Mouse (Mus musculus) forebrain, embryonic 14.5 days (tissue): ENCODE measurements around the gene March5. TPM values are rescaled to one million over a fixed set of nuclear protein-coding genes. Genes with fewer than 3 reads are reported as not detected.

Experiments used
- ATAC-seq: fragments of 200-750 bp; cut with Nextera tagmentation; 2 replicates; pipeline ENCODE4 v1.8.0; 2017; ENCODE audit warnings: mild to moderate bottlenecking, moderate library complexity
- DNase-seq: peaks from one replicate; pipeline ENCODE4 v3.0.0-alpha.2; 2015; ENCODE audit warnings: low spot score
- H3K27ac ChIP-seq: fragments of 300-500 bp; sonication (generic); 2 replicates; pipeline ENCODE4 v1.5.1; 2014; ENCODE audit warnings: low read depth, mild to moderate bottlenecking, control low read depth, low read length, moderate library complexity
- H3K27me3 ChIP-seq: fragments of 300-500 bp; sonication (generic); replicated peaks from 2 replicates; pipeline ENCODE4 v1.6.1; 2014; ENCODE audit warnings: low read length, control low read depth, mixed read lengths; ENCODE audit not compliant: control insufficient read depth, insufficient read depth
- H3K36me3 ChIP-seq: fragments of 300-500 bp; sonication (generic); 2 replicates; pipeline ENCODE4 v1.6.1; 2014; ENCODE audit warnings: low read length, control low read depth; ENCODE audit not compliant: control insufficient read depth, insufficient read depth
- H3K4me1 ChIP-seq: fragments of 300-500 bp; sonication (generic); 2 replicates; pipeline ENCODE4 v1.6.1; 2014; ENCODE audit warnings: antibody characterized with exemption, low read length, control low read depth; ENCODE audit not compliant: control insufficient read depth, insufficient read depth
- H3K4me2 ChIP-seq: fragments of 300-500 bp; sonication (generic); 2 replicates; pipeline ENCODE4 v1.6.1; 2014; ENCODE audit warnings: mild to moderate bottlenecking, control low read depth, low read length
- H3K4me3 ChIP-seq: fragments of 300-500 bp; sonication (generic); 2 replicates; pipeline ENCODE4 v1.5.1; 2014; ENCODE audit warnings: low read depth, low read length, control low read depth
- H3K9ac ChIP-seq: fragments of 300-500 bp; sonication (generic); 2 replicates; pipeline ENCODE4 v1.6.1; 2014; ENCODE audit warnings: mild to moderate bottlenecking, low read length, control low read depth, moderate library complexity
- H3K9me3 ChIP-seq: fragments of 300-500 bp; sonication (generic); replicated peaks from 2 replicates; pipeline ENCODE4 v1.6.1; 2016; ENCODE audit warnings: low read length, control low read depth, mixed read lengths; ENCODE audit not compliant: control insufficient read depth
- whole genome bisulfite sequencing: fragments of 180-500 bp; shearing (Covaris S2); extraction: QIAGEN DNeasy Blood & Tissue Kit; methylation state at CpG from one replicate; pipeline ENCODE4 v1.1.7; 2014; 5-methylcytosine and 5-hydroxymethylcytosine counted together
- polyA plus RNA-seq: library from polyadenylated mRNA; unstranded; fragments of >200 nt; fragmentation: Nextera tagmentation; extraction: Ambion mirVana; gene quantifications from 2 replicates; pipeline ENCODE4 v1.2.1, GENCODE M21; 2014

March5 gene
- polyA plus RNA-seq, 1 experiment from 2014 or later = 143 TPM

- no peak overlapping the region for H3K4me3 ChIP-seq
- peaks cover 11% of the 10 kb centered on the region for H3K36me3 ChIP-seq
- ATAC-seq (peak; percentile 89), DNase-seq (peak; percentile 94)
- 31% methylated on average over 10 of the region's 10 CpGs for WGBS
- H3K9me3 ChIP-seq = no peaks in the 10 kb centered on the region
- H3K27me3 ChIP-seq = no peaks in the 10 kb centered on the region
- 0 out of 2 replicates have a peak, but pooled peaks cover 5% of the 10 kb centered on the region for H3K4me1 ChIP-seq
- H3K9ac ChIP-seq = no peak overlapping the region
- H3K4me2 ChIP-seq = no peak overlapping the region
- H3K27ac ChIP-seq = no peak overlapping the region
Measured at GRCm38 (mm10) chr19:37265333-37266103, 58.2 kb downstream of the March5 start.

GRCm38 (mm10) chr19:37269106-37269505 lies 61.8 kb downstream of the March5 start:
- Histone ChIP-seq H3K27me3 (no peaks in the 10 kb centered on the region), H3K4me2 (no peak overlapping the region), H3K36me3 (peaks cover 14% of the 10 kb centered on the region), H3K4me1 (0 out of 2 replicates have a peak, but pooled peaks cover 3% of the 10 kb centered on the region), H3K27ac (no peak overlapping the region), H3K9ac (no peak overlapping the region), H3K9me3 (no peaks in the 10 kb centered on the region), H3K4me3 (no peak overlapping the region)
- no peak for ATAC-seq
- 88% methylated on average over 16 of the region's 16 CpGs for WGBS
- no peak for DNase-seq

Other genes starting within 250 kb of the March5 start
- 3.1 and 4.1 TPM in 2 replicates for gene Cpeb3, start 1.1 kb downstream of the March5 start, polyA plus RNA-seq
- gene Ide, start 130.3 kb downstream of the March5 start, polyA plus RNA-seq = 37.4 and 38.2 TPM in 2 replicates
- gene Kif11, start 168.9 kb downstream of the March5 start, polyA plus RNA-seq = 40.5 and 41.6 TPM in 2 replicates
- 1.8 and 2.5 TPM in 2 replicates for gene Hhex, start 227.3 kb downstream of the March5 start, polyA plus RNA-seq